Mouse (Mus musculus) limb, embryonic 14.5 days (tissue): ENCODE measurements around the gene Pcca. TPM values are rescaled to one million over a fixed set of nuclear protein-coding genes. Genes with fewer than 3 reads are reported as not detected.

Experiments
- ATAC-seq: fragments of 200-750 bp; cut with Nextera tagmentation; 2 replicates; pipeline ENCODE4 v1.8.0; 2017; ENCODE audit warnings: low read depth, moderate number of reproducible peaks, moderate TSS enrichment; ENCODE audit not compliant: low FRiP score
- DNase-seq: peaks from one replicate; pipeline ENCODE4 v3.0.0-alpha.2; 2015; ENCODE audit warnings: low spot score
- H3K27ac ChIP-seq: fragments of 300-500 bp; sonication (generic); replicated peaks from 2 replicates; pipeline ENCODE4 v1.5.1; 2014; ENCODE audit warnings: low read depth, mild to moderate bottlenecking, low read length, moderate library complexity, mixed read lengths
- H3K27me3 ChIP-seq: fragments of 300-500 bp; sonication (generic); 2 replicates; pipeline ENCODE4 v1.6.1; 2014; ENCODE audit warnings: low read length, mixed read lengths; ENCODE audit not compliant: control insufficient read depth, insufficient read depth
- H3K36me3 ChIP-seq: fragments of 300-500 bp; sonication (generic); 2 replicates; pipeline ENCODE4 v1.6.1; 2014; ENCODE audit warnings: mild to moderate bottlenecking, low read length, moderate library complexity, mixed read lengths; ENCODE audit not compliant: control insufficient read depth, insufficient read depth
- H3K4me1 ChIP-seq: fragments of 300-500 bp; sonication (generic); 2 replicates; pipeline ENCODE4 v1.6.1; 2014; ENCODE audit warnings: antibody characterized with exemption, low read length, mixed read lengths; ENCODE audit not compliant: control insufficient read depth, insufficient read depth
- H3K4me2 ChIP-seq: fragments of 300-500 bp; sonication (generic); replicated peaks from 2 replicates; pipeline ENCODE4 v1.6.1; 2014; ENCODE audit warnings: low read depth, mild to moderate bottlenecking, low read length, moderate library complexity; ENCODE audit not compliant: severe bottlenecking
- H3K4me3 ChIP-seq: fragments of 300-500 bp; sonication (generic); replicated peaks from 2 replicates; pipeline ENCODE4 v1.5.1; 2014; ENCODE audit warnings: low read length
- H3K9ac ChIP-seq: fragments of 300-500 bp; sonication (generic); 2 replicates; pipeline ENCODE4 v1.6.1; 2014; ENCODE audit warnings: mild to moderate bottlenecking, low read depth, low read length, moderate library complexity; ENCODE audit not compliant: severe bottlenecking
- H3K9me3 ChIP-seq: fragments of 300-500 bp; sonication (generic); 2 replicates; pipeline ENCODE4 v1.6.1; 2016; ENCODE audit warnings: low read length; ENCODE audit not compliant: control insufficient read depth
- POLR2A ChIP-seq: fragments of 200-500 bp; IDR thresholded peaks from 2 replicates; pipeline ENCODE4 v1.8.0; 2012; ENCODE audit warnings: inconsistent platforms, mild to moderate bottlenecking, moderate library complexity, borderline replicate concordance; ENCODE audit not compliant: insufficient read depth, insufficient read length; ENCODE audit errors: extremely low read depth
- WGBS: fragments of 180-500 bp; shearing (Covaris S2); extraction: QIAGEN DNeasy Blood & Tissue Kit; methylation state at CpG from one replicate; pipeline ENCODE4 v1.1.7; 2014; 5-methylcytosine and 5-hydroxymethylcytosine counted together
- polyA plus RNA-seq, 2 experiments: library from polyadenylated mRNA; depleted of rRNA in 1 of 2; stranded (reverse) in 1 of 2; unstranded in 1 of 2; fragments of >200 nt; fragmentation: Nextera tagmentation in 1 of 2; extraction: Ambion mirVana in 1 of 2; gene quantifications; 2 replicates each; pipeline versions ENCODE4 v1.2.1 to v1.2.3; 2012 to 2014

Pcca gene
- polyA plus RNA-seq, 2 experiments, result 15.7 to 17.3 TPM

DNA sequence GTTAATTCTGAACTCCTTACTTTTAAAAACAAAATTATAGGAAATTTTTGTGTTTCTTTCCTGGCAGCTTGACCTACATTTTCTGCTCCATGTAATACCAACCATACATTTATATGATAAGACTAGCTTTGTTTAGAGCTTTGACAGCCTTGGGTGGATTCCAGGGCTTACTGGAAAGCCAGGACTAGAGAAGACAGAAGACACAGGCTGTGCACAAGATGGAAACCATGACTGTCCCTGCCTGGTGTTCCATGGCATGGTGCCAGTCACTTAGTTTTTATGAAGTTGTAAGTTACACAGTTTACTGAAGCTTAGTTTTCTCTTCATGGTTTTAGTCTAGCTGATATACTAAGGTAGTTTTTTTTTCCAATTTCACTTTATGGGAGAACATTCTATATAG is 202.7 kb downstream of the Pcca start:
- Histone ChIP-seq H3K4me2 (no peak overlapping the region), H3K4me1 (no peaks in the 10 kb centered on the region), H3K27me3 (no peaks in the 10 kb centered on the region), H3K9ac (no peak overlapping the region), H3K27ac (no peak overlapping the region), H3K9me3 (no peaks in the 10 kb centered on the region), H3K4me3 (no peak overlapping the region), H3K36me3 (no peaks in the 10 kb centered on the region)
- ATAC-seq (no peak), DNase-seq (no peak)
- no peak for TF ChIP-seq POLR2A

DNA sequence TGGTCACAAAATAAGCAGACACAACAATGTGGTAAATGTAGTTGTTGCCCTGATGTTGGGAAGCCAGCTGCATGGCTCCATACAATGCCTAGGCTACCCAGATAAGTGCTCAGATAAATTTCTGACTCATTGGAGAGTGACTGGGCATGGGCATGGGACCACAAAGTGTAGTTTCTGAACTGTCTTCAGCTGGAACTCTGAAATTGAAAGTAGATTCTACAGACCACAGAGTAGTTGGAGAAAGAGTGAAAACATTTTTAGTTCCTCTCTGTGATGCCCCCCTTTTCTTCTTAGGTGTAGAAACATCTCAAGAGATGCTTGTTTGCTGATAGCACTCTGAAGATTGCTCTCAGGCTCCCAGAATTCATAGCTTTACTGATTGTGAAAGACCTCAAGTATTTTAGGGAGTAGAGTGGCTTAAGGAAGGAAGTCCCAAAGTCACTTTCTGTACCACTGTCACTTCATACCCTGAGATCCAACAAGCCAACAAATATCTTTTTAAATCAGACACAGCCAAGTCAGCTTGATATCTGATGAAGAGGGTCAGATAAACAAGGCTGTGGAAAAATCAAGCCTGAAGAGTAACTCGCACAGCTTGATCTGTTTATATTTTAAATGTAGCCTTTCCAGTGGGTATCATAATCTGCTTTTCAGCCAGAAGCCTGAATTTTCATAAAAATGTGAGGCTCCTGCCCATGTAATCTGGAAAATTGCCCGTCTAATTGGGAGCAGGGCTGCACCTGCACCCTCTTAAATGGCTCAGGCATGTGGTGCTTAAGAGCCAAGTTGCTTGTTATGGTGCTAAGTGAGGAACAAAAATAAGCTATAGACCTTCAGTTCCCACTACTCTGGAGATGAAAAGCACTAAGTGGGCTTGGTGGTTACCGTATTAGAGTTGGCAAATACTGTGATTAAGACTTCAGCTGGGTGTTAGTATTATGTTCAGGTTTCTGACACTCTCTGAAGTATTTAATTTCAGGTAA is 214.0 kb downstream of the Pcca start:
- H3K36me3 ChIP-seq, result no peaks in the 10 kb centered on the region
- no peak overlapping the region for H3K4me3 ChIP-seq
- H3K4me2 ChIP-seq, result no peak overlapping the region
- 34% methylated on average over 3 of the region's 3 CpGs for WGBS
- no peaks in the 10 kb centered on the region for H3K4me1 ChIP-seq
- no peak overlapping the region for H3K9ac ChIP-seq
- ATAC-seq (no peak), DNase-seq (no peak)
- H3K9me3 ChIP-seq, result no peaks in the 10 kb centered on the region
- no peak overlapping the region for H3K27ac ChIP-seq
- H3K27me3 ChIP-seq, result no peaks in the 10 kb centered on the region
- TF ChIP-seq POLR2A, result no peak

DNA sequence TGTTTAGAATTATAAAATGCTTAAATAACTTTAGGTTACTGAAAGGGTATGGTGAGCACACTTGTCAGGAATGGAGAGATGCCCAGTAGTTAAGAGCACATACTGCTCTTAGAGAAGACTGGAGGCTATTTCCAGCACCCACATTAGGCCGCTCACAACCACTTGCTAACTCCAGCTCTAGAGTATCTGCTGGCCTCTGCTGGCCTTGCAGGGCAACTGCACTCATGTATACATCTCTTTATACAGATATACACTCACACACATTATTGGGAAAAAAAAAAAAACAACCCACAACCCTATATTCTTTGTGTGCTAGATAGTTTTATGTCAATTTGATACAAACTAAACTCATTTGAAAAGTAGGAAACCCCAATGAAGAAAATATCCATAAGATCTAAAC is 217.4 kb downstream of the Pcca start:
- Histone ChIP-seq H3K27me3 (no peaks in the 10 kb centered on the region), H3K4me2 (no peak overlapping the region), H3K4me3 (no peak overlapping the region), H3K9ac (no peak overlapping the region), H3K9me3 (no peaks in the 10 kb centered on the region), H3K4me1 (peaks cover 3% of the 10 kb centered on the region; the same call in 1 of the 2 replicates), H3K36me3 (no peaks in the 10 kb centered on the region), H3K27ac (no peak overlapping the region)
- whole genome bisulfite sequencing, result 100% methylated on average over 1 of the region's 1 CpGs
- DNase-seq, result no peak
- no peak for ATAC-seq
- TF ChIP-seq POLR2A, result no peak

DNA sequence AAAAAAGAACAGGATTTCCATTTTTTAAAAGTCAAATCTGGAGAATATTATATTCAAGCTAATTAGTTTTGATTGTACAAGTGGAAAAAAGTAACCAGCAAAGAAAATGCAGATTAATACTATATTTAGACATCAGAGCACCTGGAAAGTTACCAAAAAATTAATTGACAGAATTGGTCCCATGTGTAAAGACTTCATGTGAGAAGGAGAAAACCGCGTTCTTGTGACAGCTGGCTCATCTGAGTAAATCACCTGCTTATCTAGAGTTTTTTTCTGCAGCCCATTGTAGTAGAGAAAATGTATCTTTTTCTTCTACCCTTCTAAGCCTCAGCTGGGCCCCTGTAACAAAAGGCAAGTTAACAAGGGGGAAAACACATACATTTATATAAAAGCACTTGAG is 219.2 kb downstream of the Pcca start:
- Histone ChIP-seq H3K27me3 (no peaks in the 10 kb centered on the region), H3K9me3 (no peaks in the 10 kb centered on the region), H3K4me1 (peaks cover 3% of the 10 kb centered on the region; the same call in 1 of the 2 replicates), H3K4me2 (no peak overlapping the region), H3K4me3 (no peak overlapping the region), H3K27ac (no peak overlapping the region), H3K36me3 (no peaks in the 10 kb centered on the region), H3K9ac (no peak overlapping the region)
- no peak for TF ChIP-seq POLR2A
- ATAC-seq (no peak), DNase-seq (no peak)
- WGBS, result 43% methylated on average over 2 of the region's 2 CpGs

DNA sequence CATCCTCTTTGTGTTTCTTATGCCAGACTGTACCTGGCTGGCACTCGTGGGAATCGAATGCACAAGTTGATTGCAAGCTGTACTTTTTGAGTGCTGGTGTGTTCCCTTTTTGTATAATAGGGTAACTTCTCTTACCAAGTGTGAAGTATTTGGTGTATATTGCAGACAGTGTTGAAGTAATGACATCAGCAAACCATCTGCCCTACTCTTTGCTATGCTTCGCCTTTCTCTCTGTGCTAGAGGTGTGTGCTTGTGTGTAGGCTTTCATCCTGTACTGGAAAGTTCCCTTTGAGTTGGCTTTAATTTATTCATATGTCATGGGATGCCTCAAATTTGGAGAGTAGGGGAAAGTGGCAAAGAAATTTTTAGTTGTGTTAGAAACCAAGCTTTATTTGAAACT is 220.2 kb downstream of the Pcca start:
- no peak for ATAC-seq
- no peaks in the 10 kb centered on the region for H3K9me3 ChIP-seq
- no peaks in the 10 kb centered on the region for H3K36me3 ChIP-seq
- no peak overlapping the region for H3K4me3 ChIP-seq
- DNase-seq, result no peak
- peaks cover 3% of the 10 kb centered on the region; the same call in 1 of the 2 replicates for H3K4me1 ChIP-seq
- TF ChIP-seq POLR2A, result no peak
- no peak overlapping the region for H3K4me2 ChIP-seq
- WGBS, result 86% methylated on average over 3 of the region's 3 CpGs
- H3K27me3 ChIP-seq, result no peaks in the 10 kb centered on the region
- H3K27ac ChIP-seq, result no peak overlapping the region
- H3K9ac ChIP-seq, result no peak overlapping the region

DNA sequence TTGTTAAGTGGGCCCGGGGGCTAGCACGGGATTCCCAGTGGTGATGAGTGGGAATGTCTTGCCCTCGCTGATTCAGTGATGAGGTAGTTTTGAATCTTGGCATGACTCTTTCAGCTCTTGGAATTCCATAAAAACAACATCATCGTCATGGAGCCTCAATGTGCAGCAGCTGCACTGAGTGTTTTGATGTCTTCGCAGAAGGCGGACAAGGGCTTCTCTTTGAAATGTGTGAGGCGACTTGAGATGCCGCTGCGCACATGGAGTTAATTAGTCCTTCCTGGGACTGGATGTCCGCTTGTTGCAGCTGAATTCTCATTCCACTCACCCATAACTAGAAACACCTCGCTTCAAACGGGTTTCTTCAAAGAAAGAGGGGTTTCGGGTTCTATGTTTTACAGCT is 221.4 kb downstream of the Pcca start:
- Histone ChIP-seq H3K9me3 (no peaks in the 10 kb centered on the region), H3K4me3 (no peak overlapping the region), H3K36me3 (no peaks in the 10 kb centered on the region), H3K4me1 (peaks cover 3% of the 10 kb centered on the region; the same call in 1 of the 2 replicates), H3K9ac (no peak overlapping the region), H3K4me2 (no peak overlapping the region), H3K27me3 (no peaks in the 10 kb centered on the region), H3K27ac (no peak overlapping the region)
- WGBS, result 17% methylated on average over 13 of the region's 13 CpGs
- DNase-seq, result peak; percentile 50
- TF ChIP-seq POLR2A, result no peak
- peak; percentile 63 for ATAC-seq
